Mouse (Mus musculus) lung, adult 18-20 months (tissue): ENCODE results near the gene AC170998.1.
"Not testable (repeated sequence)": the region's sequence is repeated elsewhere in the genome, so short reads cannot be mapped to it uniquely, and the experiment has no call there.

Source experiments
- DNase-seq, 2 experiments: peaks; one replicate each; pipeline ENCODE4 v3.0.0; 2022; ENCODE audit warnings: mixed read lengths in 2 of 2

The AC170998.1 gene

GRCm38 (mm10) chr17:28760736-28761312 lies 34.9 kb downstream of the AC170998.1 start:
- DNase-seq, result peak in 1 of 2 experiments; percentile 37

GRCm38 (mm10) chr17:28761871-28762270 lies 36.0 kb downstream of the AC170998.1 start:
- DNase-seq, result peak; percentile 73 to 78

- DNase-seq, result no peak
Measured at GRCm38 (mm10) chr17:28766203-28766602, 40.3 kb downstream of the AC170998.1 start.

- no peak for DNase-seq
Measured at GRCm38 (mm10) chr17:28766781-28767515, 41.1 kb downstream of the AC170998.1 start.

GRCm38 (mm10) chr17:28769121-28769874 lies 43.4 kb downstream of the AC170998.1 start, which contains the start of gene Mapk13:
Mapk13 (plus strand) TSS chr17:28769297.
- DNase-seq, result peak; percentile 36 to 61

GRCm38 (mm10) chr17:28769875-28770421 lies 44.1 kb downstream of the AC170998.1 start:
- DNase-seq, result peak; percentile 32 to 59

GRCm38 (mm10) chr17:28771289-28771688 lies 45.4 kb downstream of the AC170998.1 start:
- DNase-seq, result no peak

GRCm38 (mm10) chr17:28774303-28774702 lies 48.4 kb downstream of the AC170998.1 start:
- not testable (repeated sequence) for DNase-seq

- DNase-seq, result no peak
Measured at GRCm38 (mm10) chr17:28775161-28775560, 49.3 kb downstream of the AC170998.1 start.
